Mouse (Mus musculus) hindbrain, postnatal 0 days (tissue): ENCODE results near the gene Trim44. TPM values are rescaled to one million over a fixed set of nuclear protein-coding genes. Genes with fewer than 3 reads are reported as not detected.

Experiments used
- ATAC-seq: fragments of 200-750 bp; cut with Nextera tagmentation; 2 replicates; pipeline ENCODE4 v1.8.0; 2017; ENCODE audit warnings: mild to moderate bottlenecking, moderate TSS enrichment, moderate library complexity
- DNase-seq: peaks from one replicate; pipeline ENCODE4 v3.0.0-alpha.2; 2015; ENCODE audit warnings: low spot score
- H3K27ac ChIP-seq: fragments of 300-500 bp; sonication (generic); 2 replicates; pipeline ENCODE4 v1.5.1; 2014; ENCODE audit warnings: mild to moderate bottlenecking
- H3K27me3 ChIP-seq: fragments of 300-500 bp; sonication (generic); 2 replicates; pipeline ENCODE4 v1.6.1; 2014; ENCODE audit warnings: low read length, mixed read lengths; ENCODE audit not compliant: insufficient read depth
- H3K36me3 ChIP-seq: fragments of 300-500 bp; sonication (generic); 2 replicates; pipeline ENCODE4 v1.6.1; 2014; ENCODE audit warnings: low read length, mixed read lengths; ENCODE audit not compliant: insufficient read depth
- H3K4me1 ChIP-seq: fragments of 300-500 bp; sonication (generic); 2 replicates; pipeline ENCODE4 v1.6.1; 2014; ENCODE audit warnings: antibody characterized with exemption, low read length, mixed read lengths; ENCODE audit not compliant: insufficient read depth
- H3K4me2 ChIP-seq: fragments of 300-500 bp; sonication (generic); 2 replicates; pipeline ENCODE4 v1.6.1; 2014; ENCODE audit warnings: low read depth, mild to moderate bottlenecking, low read length, moderate library complexity, mixed read lengths
- H3K4me3 ChIP-seq: fragments of 300-500 bp; sonication (generic); 2 replicates; pipeline ENCODE4 v1.5.1; 2014; ENCODE audit warnings: low read length
- H3K9ac ChIP-seq: fragments of 300-500 bp; sonication (generic); replicated peaks from 2 replicates; pipeline ENCODE4 v1.6.1; 2014; ENCODE audit warnings: mild to moderate bottlenecking, low read length, moderate library complexity, mixed read lengths
- H3K9me3 ChIP-seq: fragments of 300-500 bp; sonication (generic); 2 replicates; pipeline ENCODE4 v1.6.1; 2016; ENCODE audit warnings: low read length, mixed read lengths
- CTCF ChIP-seq: IDR thresholded peaks from 2 replicates; pipeline ENCODE4 v1.5.1; 2016; ENCODE audit warnings: antibody characterized with exemption, control low read depth, low read depth
- WGBS: fragments of 180-500 bp; shearing (Covaris S2); extraction: QIAGEN DNeasy Blood & Tissue Kit; methylation state at CpG from one replicate; pipeline ENCODE4 v1.1.7; 2014; 5-methylcytosine and 5-hydroxymethylcytosine counted together
- polyA plus RNA-seq: library from polyadenylated mRNA; unstranded; fragments of >200 nt; fragmentation: Nextera tagmentation; extraction: Ambion mirVana; gene quantifications from 2 replicates; pipeline ENCODE4 v1.2.1, GENCODE M21; 2015
- total RNA-seq: library from RNA; depleted of rRNA; stranded (reverse); fragments of >200 nt; gene quantifications from 2 replicates; pipeline ENCODE4 v1.2.3, GENCODE M21; 2014

The Trim44 gene
- total and polyA plus RNA-seq, 2 experiments from 2014 or later, result 44.1 to 78.2 TPM

DNA sequence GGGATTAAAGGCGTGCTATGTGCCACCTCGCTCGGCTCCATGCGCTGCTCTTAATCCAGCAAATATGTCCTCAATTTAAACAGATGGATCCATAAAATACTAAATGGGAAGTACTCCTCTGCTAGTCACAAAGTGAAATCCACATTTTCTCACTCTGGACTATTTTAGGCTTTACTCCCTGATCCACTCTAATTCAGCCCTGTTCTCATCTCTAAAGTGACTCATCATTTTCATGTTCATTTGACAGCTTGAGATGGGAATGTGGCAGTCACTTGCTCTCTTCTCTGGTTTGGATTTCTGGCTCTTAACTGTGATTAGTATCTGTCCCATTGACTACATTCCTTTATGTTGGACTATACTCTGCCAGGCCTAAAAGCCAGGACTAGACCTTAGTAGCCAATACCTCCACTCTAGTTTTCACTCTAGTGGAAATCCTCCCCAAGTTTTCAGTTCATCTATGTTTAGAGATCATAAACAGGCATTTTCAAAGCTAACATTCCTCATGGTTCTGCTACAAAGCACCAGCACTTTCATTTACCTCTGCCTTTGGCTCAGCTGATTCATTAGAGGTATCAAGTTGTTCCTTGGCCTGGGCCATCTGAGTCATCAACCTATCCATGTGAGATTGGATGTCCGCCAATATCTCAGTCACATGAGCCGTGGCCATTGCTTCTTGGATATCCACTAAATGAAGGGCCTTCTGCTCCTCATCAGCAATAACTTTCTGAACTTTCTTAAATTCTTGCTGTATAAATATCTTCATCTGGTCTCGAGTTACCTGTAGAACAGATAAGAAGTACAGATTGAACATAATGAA is 50.5 kb downstream of the Trim44 start:
- Histone ChIP-seq H3K36me3 (no peaks in the 10 kb centered on the region), H3K4me3 (no peak overlapping the region), H3K4me1 (no peaks in the 10 kb centered on the region), H3K9me3 (no peaks in the 10 kb centered on the region), H3K9ac (no peak overlapping the region), H3K4me2 (no peak overlapping the region), H3K27me3 (no peaks in the 10 kb centered on the region), H3K27ac (no peak overlapping the region)
- ATAC-seq, result no peak
- TF ChIP-seq CTCF, result no peak
- DNase-seq, result no peak
- WGBS, result 93% methylated on average over 7 of the region's 7 CpGs

- H3K4me3 ChIP-seq, result no peak overlapping the region
- ATAC-seq (no peak), DNase-seq (no peak)
- no peaks in the 10 kb centered on the region for H3K27me3 ChIP-seq
- 39% methylated on average over 1 of the region's 1 CpGs for WGBS
- H3K9ac ChIP-seq, result no peak overlapping the region
- no peak for TF ChIP-seq CTCF
- no peaks in the 10 kb centered on the region for H3K9me3 ChIP-seq
- no peak overlapping the region for H3K27ac ChIP-seq
- no peaks in the 10 kb centered on the region for H3K36me3 ChIP-seq
- H3K4me1 ChIP-seq, result no peaks in the 10 kb centered on the region
- H3K4me2 ChIP-seq, result no peak overlapping the region
These were observed 53.6 kb downstream of the Trim44 start for GRCm38 (mm10) chr2:102354076-102354475.

DNA sequence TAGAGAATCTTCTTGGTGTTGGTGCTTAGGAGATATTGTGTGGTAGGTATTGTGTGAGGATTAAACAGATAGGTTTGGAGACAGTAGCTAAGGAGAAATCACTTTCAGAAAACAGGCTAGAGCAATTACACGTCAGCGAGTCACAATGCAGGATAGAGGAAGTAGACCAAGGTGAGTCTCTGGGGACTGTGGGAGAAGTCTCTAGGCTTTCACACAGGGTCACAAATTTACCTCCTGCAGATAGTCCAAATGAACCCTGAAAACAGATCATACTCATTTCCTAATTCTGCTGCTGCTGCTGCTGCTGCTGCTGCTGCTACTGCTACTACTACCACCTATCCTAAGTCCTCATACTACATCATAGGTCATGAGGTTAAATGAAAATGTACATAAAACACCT is 66.2 kb downstream of the Trim44 start:
- no peaks in the 10 kb centered on the region for H3K27me3 ChIP-seq
- no peak overlapping the region for H3K4me2 ChIP-seq
- H3K4me1 ChIP-seq, result peaks cover 8% of the 10 kb centered on the region; the same call in 1 of the 2 replicates
- TF ChIP-seq CTCF, result no peak
- no peaks in the 10 kb centered on the region for H3K9me3 ChIP-seq
- DNase-seq, result no peak
- no peak overlapping the region for H3K4me3 ChIP-seq
- H3K27ac ChIP-seq, result no peak overlapping the region
- no peak for ATAC-seq
- H3K9ac ChIP-seq, result no peak overlapping the region
- WGBS, result 83% methylated on average over 2 of the region's 2 CpGs
- H3K36me3 ChIP-seq, result no peaks in the 10 kb centered on the region

DNA sequence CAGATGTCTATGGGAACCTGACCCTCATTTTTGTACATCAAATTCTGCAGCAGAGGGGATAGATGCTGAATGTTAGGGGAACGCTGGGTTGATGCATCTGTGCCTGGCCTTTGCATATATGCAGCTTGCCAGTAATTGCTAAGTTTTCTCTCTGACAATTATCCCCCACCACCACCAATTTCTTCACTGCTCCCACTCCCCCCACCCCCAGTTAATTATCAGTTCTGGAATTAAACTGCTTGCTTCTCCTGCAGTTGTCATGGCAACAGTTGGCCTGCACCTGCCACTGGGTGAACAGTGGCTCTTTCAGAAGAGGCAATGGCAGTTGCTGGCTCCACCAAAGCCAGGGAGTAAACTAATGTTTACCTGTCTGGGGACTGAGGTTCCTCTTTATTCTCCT is 70.8 kb downstream of the Trim44 start:
- peaks cover 8% of the 10 kb centered on the region; the same call in 1 of the 2 replicates for H3K4me1 ChIP-seq
- WGBS, result 49% methylated on average over 1 of the region's 1 CpGs
- no peak overlapping the region for H3K4me3 ChIP-seq
- TF ChIP-seq CTCF, result no peak
- H3K9ac ChIP-seq, result no peak overlapping the region
- no peaks in the 10 kb centered on the region for H3K27me3 ChIP-seq
- ATAC-seq (no peak), DNase-seq (peak; percentile 58)
- H3K36me3 ChIP-seq, result no peaks in the 10 kb centered on the region
- H3K9me3 ChIP-seq, result no peaks in the 10 kb centered on the region
- no peak overlapping the region for H3K4me2 ChIP-seq
- 0 out of 2 replicates have a peak overlapping the region, but pooled peaks have one; percentile 46 for H3K27ac ChIP-seq

GRCm38 (mm10) chr2:102331932-102332331 is 75.7 kb downstream of the Trim44 start:
- ATAC-seq, result no peak
- Histone ChIP-seq H3K9me3 (no peaks in the 10 kb centered on the region), H3K9ac (no peak overlapping the region), H3K27ac (no peak overlapping the region), H3K36me3 (no peaks in the 10 kb centered on the region), H3K27me3 (no peaks in the 10 kb centered on the region), H3K4me2 (no peak overlapping the region), H3K4me1 (peaks cover under 1% of the 10 kb centered on the region; the same call in 1 of the 2 replicates), H3K4me3 (no peak overlapping the region)
- no peak for DNase-seq
- WGBS, result 92% methylated on average over 2 of the region's 2 CpGs
- no peak for TF ChIP-seq CTCF

- Histone ChIP-seq H3K9me3 (no peaks in the 10 kb centered on the region), H3K4me2 (no peak overlapping the region), H3K27ac (no peak overlapping the region), H3K4me3 (no peak overlapping the region), H3K27me3 (no peaks in the 10 kb centered on the region), H3K36me3 (no peaks in the 10 kb centered on the region), H3K9ac (no peak overlapping the region), H3K4me1 (no peaks in the 10 kb centered on the region)
- no peak for TF ChIP-seq CTCF
- 73% methylated on average over 3 of the region's 3 CpGs for WGBS
- ATAC-seq (no peak), DNase-seq (no peak)
These were observed 76.5 kb downstream of the Trim44 start for GRCm38 (mm10) chr2:102331092-102331491.

GRCm38 (mm10) chr2:102325921-102326320 is 81.7 kb downstream of the Trim44 start:
- WGBS, result 92% methylated on average over 2 of the region's 2 CpGs
- no peaks in the 10 kb centered on the region for H3K9me3 ChIP-seq
- H3K27me3 ChIP-seq, result no peaks in the 10 kb centered on the region
- H3K4me3 ChIP-seq, result no peak overlapping the region
- no peak overlapping the region for H3K4me2 ChIP-seq
- H3K9ac ChIP-seq, result no peak overlapping the region
- no peak overlapping the region for H3K27ac ChIP-seq
- no peaks in the 10 kb centered on the region for H3K36me3 ChIP-seq
- DNase-seq (no peak), ATAC-seq (no peak)
- no peaks in the 10 kb centered on the region for H3K4me1 ChIP-seq
- TF ChIP-seq CTCF, result no peak
